Mouse (Mus musculus) left cerebral cortex, postnatal 25 days (tissue): Measurements from ENCODE around the gene Nvl. TPM values are rescaled to one million over a fixed set of nuclear protein-coding genes. Genes with fewer than 3 reads are reported as not detected.
A peak's percentile ranks its signal among the peaks of the same experiment; 100 is the strongest.

Experiments
- DNase-seq, 2 experiments: peaks; one replicate each; pipeline ENCODE4 v3.0.0; 2022; ENCODE audit warnings: low spot score in 2 of 2, mixed read lengths in 1 of 2
- intact Hi-C: fragments of 180-260 bp; cut with DNase I; formaldehyde crosslinking; loops from one replicate; pipeline ENCODE4 v1.15.1; 2025
- total RNA-seq, 2 experiments: library from RNA; stranded (reverse); gene quantifications; 2 replicates each; pipeline ENCODE4 v1.2.3; 2021

Nvl gene
- total RNA-seq, 2 experiments from 2014 or later = 28.6 to 35.7 TPM

- intact Hi-C loops = no loop called here
- no peak for DNase-seq
Observed at GRCm38 (mm10) chr1:181084021-181084420, 60.0 kb downstream of the Nvl start.

- intact Hi-C loops = no loop called here
- DNase-seq = no peak
Observed at GRCm38 (mm10) chr1:181073075-181073474, 70.9 kb downstream of the Nvl start.

- intact Hi-C loops = no loop called here
- peak; percentile 9 to 78 for DNase-seq
Observed at GRCm38 (mm10) chr1:181069671-181070070, 74.3 kb downstream of the Nvl start.

GRCm38 (mm10) chr1:181068344-181068743, 75.7 kb downstream of the Nvl start:
- intact Hi-C loops = no loop called here
- DNase-seq = no peak

GRCm38 (mm10) chr1:181064648-181065047, 79.4 kb downstream of the Nvl start:
- intact Hi-C loops = no loop called here
- DNase-seq = no peak

- DNase-seq = no peak
- intact Hi-C loops = no loop called here
Observed at GRCm38 (mm10) chr1:181063991-181064390, 80.0 kb downstream of the Nvl start.

- DNase-seq = no peak
- intact Hi-C loops = no loop called here
Observed at GRCm38 (mm10) chr1:181061784-181062485, 82.1 kb downstream of the Nvl start.

GRCm38 (mm10) chr1:181052898-181053297, 91.1 kb downstream of the Nvl start:
- no peak for DNase-seq
- intact Hi-C loops = no loop called here

GRCm38 (mm10) chr1:181050937-181051336, 93.1 kb downstream of the Nvl start, which contains the start of gene 9130409I23Rik:
Gene 9130409I23Rik (plus strand): TSS chr1:181051237.
- intact Hi-C loops = no loop called here
- DNase-seq = no peak

GRCm38 (mm10) chr1:181049328-181049842, 94.6 kb downstream of the Nvl start:
- no peak for DNase-seq
- intact Hi-C loops = no loop called here

GRCm38 (mm10) chr1:181047520-181047919, 96.5 kb downstream of the Nvl start:
- intact Hi-C loops = no loop called here
- no peak for DNase-seq

- intact Hi-C loops = loop anchor here (1.0 kb wide), 1 partner anchor 47 kb away; no protein-coding TSS in a partner anchor
- no peak for DNase-seq
Observed at GRCm38 (mm10) chr1:181039652-181040051, 104.4 kb downstream of the Nvl start.

- intact Hi-C loops = no loop called here
- no peak for DNase-seq
Observed at GRCm38 (mm10) chr1:181037623-181038022, 106.4 kb downstream of the Nvl start.

Other genes with a start within 250 kb of the Nvl start
- gene Pycr2, start 239.9 kb downstream of the Nvl start, total RNA-seq = 10 to 100 TPM; 29.8 to 30.2 TPM
- gene Lefty1, start 209.2 kb downstream of the Nvl start, total RNA-seq = under 1 TPM; 0.44 to 0.89 TPM
- 10 to 100 TPM; 10.5 to 11.1 TPM for gene Tmem63a, start 201.9 kb downstream of the Nvl start, total RNA-seq
- 10 to 100 TPM; 24.6 to 34.3 TPM for gene Ephx1, start 123.3 kb downstream of the Nvl start, total RNA-seq
- not detected for gene 9130409I23Rik, start 93.0 kb downstream of the Nvl start, total RNA-seq
- 10 to 100 TPM; 26.8 to 27.9 TPM for gene Cnih4, start 489 bp upstream of the Nvl start, total RNA-seq
- 100 to 1,000 TPM; 106 to 119 TPM for gene Wdr26, start 67.8 kb upstream of the Nvl start, total RNA-seq
- 10 to 100 TPM; 75.1 to 81.7 TPM for gene Cnih3, start 208.4 kb upstream of the Nvl start, total RNA-seq